Mouse (Mus musculus): Measurements from ENCODE around the gene Daglb.
"Not testable (repeated sequence)": the region's sequence is repeated elsewhere in the genome, so short reads cannot be mapped to it uniquely, and the experiment has no call there.

Gene Daglb

GRCm38 (mm10) chr5:143518045-143518591 is 53.7 kb downstream of the Daglb start:
- DNase-seq (ENCODE audit: low spot score), result no peak

- no peak for DNase-seq (ENCODE audit: low spot score)
Measured at GRCm38 (mm10) chr5:143520415-143520814, 56.0 kb downstream of the Daglb start.

GRCm38 (mm10) chr5:143522882-143523281 is 58.5 kb downstream of the Daglb start:
- no peak for DNase-seq (ENCODE audit: low spot score)

GRCm38 (mm10) chr5:143525454-143526225 is 61.3 kb downstream of the Daglb start:
- no peak for DNase-seq (ENCODE audit: low spot score)

GRCm38 (mm10) chr5:143526698-143527331 is 62.4 kb downstream of the Daglb start:
- no peak for DNase-seq (ENCODE audit: low spot score)

- DNase-seq (ENCODE audit: low spot score), result peak; percentile 78
Measured at GRCm38 (mm10) chr5:143527486-143528307, 63.3 kb downstream of the Daglb start, which contains the start of gene Rac1. Gene Rac1, minus strand, starts transcription at chr5:143528036.

- DNase-seq (ENCODE audit: low spot score), result peak; percentile 35
Measured at GRCm38 (mm10) chr5:143528308-143528683, 63.9 kb downstream of the Daglb start.

GRCm38 (mm10) chr5:143530715-143531114 is 66.3 kb downstream of the Daglb start:
- no peak for DNase-seq (ENCODE audit: low spot score)

GRCm38 (mm10) chr5:143534922-143535321 is 70.5 kb downstream of the Daglb start:
- no peak for DNase-seq (ENCODE audit: low spot score)

GRCm38 (mm10) chr5:143537022-143537421 is 72.6 kb downstream of the Daglb start:
- no peak for DNase-seq (ENCODE audit: low spot score)

GRCm38 (mm10) chr5:143539111-143539510 is 74.7 kb downstream of the Daglb start:
- no peak for DNase-seq (ENCODE audit: low spot score)

- peak; percentile 80 for DNase-seq (ENCODE audit: low spot score)
Measured at GRCm38 (mm10) chr5:143547384-143547783, 83.0 kb downstream of the Daglb start.

- no peak for DNase-seq (ENCODE audit: low spot score)
Measured at GRCm38 (mm10) chr5:143547866-143548265, 83.5 kb downstream of the Daglb start.

GRCm38 (mm10) chr5:143548401-143548846 is 84.0 kb downstream of the Daglb start:
- peak; percentile 91 for DNase-seq (ENCODE audit: low spot score)

- DNase-seq (ENCODE audit: low spot score), result not testable (repeated sequence)
Measured at GRCm38 (mm10) chr5:143548922-143549321, 84.5 kb downstream of the Daglb start.

- DNase-seq (ENCODE audit: low spot score), result peak; percentile 44
Measured at GRCm38 (mm10) chr5:143552911-143553310, 88.5 kb downstream of the Daglb start.

GRCm38 (mm10) chr5:143555233-143555632 is 90.8 kb downstream of the Daglb start:
- DNase-seq (ENCODE audit: low spot score), result no peak

Measured in layer of hippocampus, adult 9-10 months (tissue).